Mouse (Mus musculus): ENCODE results near the gene Eif3g. TPM values are rescaled to one million over a fixed set of nuclear protein-coding genes. Genes with fewer than 3 reads are reported as not detected.
A peak's percentile ranks its signal among the peaks of the same experiment; 100 is the strongest.

Gene Eif3g
- polyA plus RNA-seq, 1 experiment from 2014 or later: 243 TPM

GRCm38 (mm10) chr9:20869246-20869645 is 29.2 kb downstream of the Eif3g start:
- H3K4me2 ChIP-seq (ENCODE audit: low read length): peak overlapping the region; percentile 51
- 10% methylated on average over 19 of the region's 19 CpGs for WGBS
- peaks cover 32% of the 10 kb centered on the region for H3K27me3 ChIP-seq (ENCODE audit: control insufficient read depth, insufficient read depth, low read depth, low read length)
- H3K27ac ChIP-seq (ENCODE audit: low read length): no peak overlapping the region
- peak overlapping the region; percentile 35 for H3K4me3 ChIP-seq (ENCODE audit: low read depth, low read length)
- H3K4me1 ChIP-seq (ENCODE audit: control insufficient read depth, insufficient read depth, low read length): no peaks in the 10 kb centered on the region
- ATAC-seq: no peak
- no peaks in the 10 kb centered on the region for H3K9me3 ChIP-seq (replicated peaks; ENCODE audit: control insufficient read depth, low read length, poor library complexity, severe bottlenecking)
- no peak overlapping the region for H3K9ac ChIP-seq (ENCODE audit: low read depth, low read length)
- H3K36me3 ChIP-seq (ENCODE audit: control insufficient read depth, insufficient read depth, low read length): peaks cover 3% of the 10 kb centered on the region; the same call in 1 of the 2 replicates

GRCm38 (mm10) chr9:20868448-20869001 is 29.9 kb downstream of the Eif3g start, which contains the start of gene A230050P20Rik:
A230050P20Rik (plus strand) TSS chr9:20868642.
- WGBS: 12% methylated on average over 47 of the region's 53 CpGs
- Histone ChIP-seq H3K9ac (ENCODE audit: low read depth, low read length) (peak within 1 kb of the TSS; percentile 55), H3K4me3 (ENCODE audit: low read depth, low read length) (peak within 1 kb of the TSS; percentile 35), H3K27me3 (ENCODE audit: control insufficient read depth, insufficient read depth, low read depth, low read length) (peaks cover 32% of the 10 kb centered on the region), H3K36me3 (ENCODE audit: control insufficient read depth, insufficient read depth, low read length) (peaks cover 3% of the 10 kb centered on the region; the same call in 1 of the 2 replicates), H3K4me2 (ENCODE audit: low read length) (peak within 1 kb of the TSS; percentile 51), H3K27ac (ENCODE audit: low read length) (no peak within 1 kb of the TSS), H3K9me3 (replicated peaks; ENCODE audit: control insufficient read depth, low read length, poor library complexity, severe bottlenecking) (no peaks in the 10 kb centered on the region), H3K4me1 (ENCODE audit: control insufficient read depth, insufficient read depth, low read length) (no peaks in the 10 kb centered on the region)
- 0 out of 2 replicates have a peak, but pooled peaks have one; percentile 47 for ATAC-seq

DNA sequence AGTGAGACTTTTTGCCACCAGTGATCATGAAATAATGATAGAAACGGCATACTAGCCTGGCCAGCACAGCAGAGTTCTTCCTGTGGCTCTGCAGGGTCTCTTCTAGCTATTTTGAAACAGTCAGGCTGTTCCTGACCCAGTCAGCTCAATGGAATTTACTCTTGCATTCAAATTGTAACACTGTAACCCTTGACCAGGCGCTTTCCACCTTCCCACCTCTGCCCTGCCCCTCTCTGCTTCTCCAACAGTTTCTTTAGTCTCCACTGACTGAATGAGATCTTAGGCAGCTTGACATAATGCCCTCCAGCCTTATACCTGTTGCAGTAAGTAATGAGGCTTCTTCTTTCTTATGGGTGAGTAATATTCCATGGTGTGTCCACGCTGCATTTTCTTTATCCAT is 31.5 kb downstream of the Eif3g start:
- Histone ChIP-seq H3K9ac (ENCODE audit: low read depth, low read length) (no peak overlapping the region), H3K27me3 (ENCODE audit: control insufficient read depth, insufficient read depth, low read depth, low read length) (peaks cover 32% of the 10 kb centered on the region), H3K4me3 (ENCODE audit: low read depth, low read length) (no peak overlapping the region), H3K4me2 (ENCODE audit: low read length) (no peak overlapping the region), H3K4me1 (ENCODE audit: control insufficient read depth, insufficient read depth, low read length) (no peaks in the 10 kb centered on the region), H3K27ac (ENCODE audit: low read length) (no peak overlapping the region), H3K36me3 (ENCODE audit: control insufficient read depth, insufficient read depth, low read length) (no peaks in the 10 kb centered on the region), H3K9me3 (replicated peaks; ENCODE audit: control insufficient read depth, low read length, poor library complexity, severe bottlenecking) (no peaks in the 10 kb centered on the region)
- ATAC-seq: no peak
- 61% methylated on average over 3 of the region's 3 CpGs for WGBS

GRCm38 (mm10) chr9:20862225-20862624 is 36.2 kb downstream of the Eif3g start:
- no peak overlapping the region for H3K27ac ChIP-seq (ENCODE audit: low read length)
- H3K9ac ChIP-seq (ENCODE audit: low read depth, low read length): no peak overlapping the region
- peaks cover 4% of the 10 kb centered on the region for H3K27me3 ChIP-seq (ENCODE audit: control insufficient read depth, insufficient read depth, low read depth, low read length)
- H3K4me3 ChIP-seq (ENCODE audit: low read depth, low read length): no peak overlapping the region
- no peaks in the 10 kb centered on the region for H3K36me3 ChIP-seq (ENCODE audit: control insufficient read depth, insufficient read depth, low read length)
- no peaks in the 10 kb centered on the region for H3K9me3 ChIP-seq (replicated peaks; ENCODE audit: control insufficient read depth, low read length, poor library complexity, severe bottlenecking)
- ATAC-seq: no peak
- H3K4me1 ChIP-seq (ENCODE audit: control insufficient read depth, insufficient read depth, low read length): no peaks in the 10 kb centered on the region
- H3K4me2 ChIP-seq (ENCODE audit: low read length): no peak overlapping the region
- 57% methylated on average over 4 of the region's 4 CpGs for WGBS

GRCm38 (mm10) chr9:20861821-20862220 is 36.6 kb downstream of the Eif3g start:
- 11% methylated on average over 4 of the region's 4 CpGs for WGBS
- Histone ChIP-seq H3K27ac (ENCODE audit: low read length) (no peak overlapping the region), H3K4me2 (ENCODE audit: low read length) (no peak overlapping the region), H3K27me3 (ENCODE audit: control insufficient read depth, insufficient read depth, low read depth, low read length) (peaks cover 4% of the 10 kb centered on the region; the same call in 1 of the 2 replicates), H3K9ac (ENCODE audit: low read depth, low read length) (no peak overlapping the region), H3K4me3 (ENCODE audit: low read depth, low read length) (no peak overlapping the region), H3K4me1 (ENCODE audit: control insufficient read depth, insufficient read depth, low read length) (no peaks in the 10 kb centered on the region), H3K9me3 (replicated peaks; ENCODE audit: control insufficient read depth, low read length, poor library complexity, severe bottlenecking) (no peaks in the 10 kb centered on the region), H3K36me3 (ENCODE audit: control insufficient read depth, insufficient read depth, low read length) (no peaks in the 10 kb centered on the region)
- ATAC-seq: no peak

GRCm38 (mm10) chr9:20859926-20860325 is 38.5 kb downstream of the Eif3g start:
- H3K36me3 ChIP-seq (ENCODE audit: control insufficient read depth, insufficient read depth, low read length): no peaks in the 10 kb centered on the region
- 0 out of 2 replicates have a peak, but pooled peaks cover 4% of the 10 kb centered on the region for H3K27me3 ChIP-seq (ENCODE audit: control insufficient read depth, insufficient read depth, low read depth, low read length)
- H3K9me3 ChIP-seq (replicated peaks; ENCODE audit: control insufficient read depth, low read length, poor library complexity, severe bottlenecking): no peaks in the 10 kb centered on the region
- no peak overlapping the region for H3K27ac ChIP-seq (ENCODE audit: low read length)
- no peak for ATAC-seq
- H3K4me3 ChIP-seq (ENCODE audit: low read depth, low read length): no peak overlapping the region
- H3K9ac ChIP-seq (ENCODE audit: low read depth, low read length): no peak overlapping the region
- no peak overlapping the region for H3K4me2 ChIP-seq (ENCODE audit: low read length)
- no peaks in the 10 kb centered on the region for H3K4me1 ChIP-seq (ENCODE audit: control insufficient read depth, insufficient read depth, low read length)
- WGBS: 50% methylated on average over 6 of the region's 6 CpGs

GRCm38 (mm10) chr9:20857131-20857530 is 41.3 kb downstream of the Eif3g start:
- WGBS: 14% methylated on average over 6 of the region's 6 CpGs
- Histone ChIP-seq H3K9me3 (replicated peaks; ENCODE audit: control insufficient read depth, low read length, poor library complexity, severe bottlenecking) (no peaks in the 10 kb centered on the region), H3K27me3 (ENCODE audit: control insufficient read depth, insufficient read depth, low read depth, low read length) (peaks cover 10% of the 10 kb centered on the region; the same call in 1 of the 2 replicates), H3K9ac (ENCODE audit: low read depth, low read length) (no peak overlapping the region), H3K4me1 (ENCODE audit: control insufficient read depth, insufficient read depth, low read length) (no peaks in the 10 kb centered on the region), H3K27ac (ENCODE audit: low read length) (no peak overlapping the region), H3K4me3 (ENCODE audit: low read depth, low read length) (no peak overlapping the region), H3K36me3 (ENCODE audit: control insufficient read depth, insufficient read depth, low read length) (no peaks in the 10 kb centered on the region), H3K4me2 (ENCODE audit: low read length) (no peak overlapping the region)
- no peak for ATAC-seq

GRCm38 (mm10) chr9:20850179-20850578 is 48.2 kb downstream of the Eif3g start:
- H3K9ac ChIP-seq (ENCODE audit: low read depth, low read length): no peak overlapping the region
- H3K36me3 ChIP-seq (ENCODE audit: control insufficient read depth, insufficient read depth, low read length): no peaks in the 10 kb centered on the region
- H3K9me3 ChIP-seq (replicated peaks; ENCODE audit: control insufficient read depth, low read length, poor library complexity, severe bottlenecking): no peaks in the 10 kb centered on the region
- no peak overlapping the region for H3K4me3 ChIP-seq (ENCODE audit: low read depth, low read length)
- no peak overlapping the region for H3K27ac ChIP-seq (ENCODE audit: low read length)
- 78% methylated on average over 2 of the region's 2 CpGs for WGBS
- peaks cover 6% of the 10 kb centered on the region; the same call in 1 of the 2 replicates for H3K27me3 ChIP-seq (ENCODE audit: control insufficient read depth, insufficient read depth, low read depth, low read length)
- no peaks in the 10 kb centered on the region for H3K4me1 ChIP-seq (ENCODE audit: control insufficient read depth, insufficient read depth, low read length)
- H3K4me2 ChIP-seq (ENCODE audit: low read length): no peak overlapping the region
- no peak for ATAC-seq
